Mouse (Mus musculus) heart, embryonic 16.5 days (tissue): ENCODE results near the gene Il33. TPM values are rescaled to one million over a fixed set of nuclear protein-coding genes. Genes with fewer than 3 reads are reported as not detected.
"Not testable (repeated sequence)": the region's sequence is repeated elsewhere in the genome, so short reads cannot be mapped to it uniquely, and the experiment has no call there.

ENCODE experiments used
- ATAC-seq: fragments of 200-750 bp; cut with Nextera tagmentation; replicated peaks from 2 replicates; pipeline ENCODE4 v1.8.0; 2017; ENCODE audit warnings: moderate number of reproducible peaks; ENCODE audit not compliant: insufficient read depth, low FRiP score; ENCODE audit errors: extremely low read depth
- H3K27ac ChIP-seq: fragments of 300-500 bp; sonication (generic); 2 replicates; pipeline ENCODE4 v1.5.1; 2014; ENCODE audit warnings: mild to moderate bottlenecking, low read length, control low read depth, moderate library complexity
- H3K27me3 ChIP-seq: fragments of 300-500 bp; sonication (generic); 2 replicates; pipeline ENCODE4 v1.6.1; 2014; ENCODE audit warnings: low read length, mixed read lengths; ENCODE audit not compliant: control insufficient read depth, insufficient read depth
- H3K36me3 ChIP-seq: fragments of 300-500 bp; sonication (generic); 2 replicates; pipeline ENCODE4 v1.6.1; 2014; ENCODE audit not compliant: control insufficient read depth, insufficient read depth
- H3K4me1 ChIP-seq: fragments of 300-500 bp; sonication (generic); 2 replicates; pipeline ENCODE4 v1.6.1; 2014; ENCODE audit warnings: low read length, mixed read lengths; ENCODE audit not compliant: control insufficient read depth, insufficient read depth
- H3K4me2 ChIP-seq: fragments of 300-500 bp; sonication (generic); 2 replicates; pipeline ENCODE4 v1.6.1; 2014; ENCODE audit warnings: low read depth, mild to moderate bottlenecking, control low read depth, low read length
- H3K4me3 ChIP-seq: fragments of 300-500 bp; sonication (generic); 2 replicates; pipeline ENCODE4 v1.5.1; 2014; ENCODE audit warnings: mild to moderate bottlenecking, control low read depth, low read length
- H3K9ac ChIP-seq: fragments of 300-500 bp; sonication (generic); 2 replicates; pipeline ENCODE4 v1.6.1; 2014; ENCODE audit warnings: low read length, control low read depth
- H3K9me3 ChIP-seq: fragments of 300-500 bp; sonication (generic); replicated peaks from 2 replicates; pipeline ENCODE4 v1.6.1; 2016; ENCODE audit warnings: low read length; ENCODE audit not compliant: control insufficient read depth
- WGBS: fragments of 180-500 bp; shearing (Covaris S2); extraction: QIAGEN DNeasy Blood & Tissue Kit; methylation state at CpG from one replicate; pipeline ENCODE4 v1.1.7; 2014; 5-methylcytosine and 5-hydroxymethylcytosine counted together
- polyA plus RNA-seq: library from polyadenylated mRNA; unstranded; fragments of >200 nt; fragmentation: Nextera tagmentation; extraction: Ambion mirVana; gene quantifications from 2 replicates; pipeline ENCODE4 v1.2.1, GENCODE M21; 2015

Gene Il33
- polyA plus RNA-seq, 1 experiment from 2014 or later, result 9.7 TPM

- ATAC-seq, result no peak
- no peaks in the 10 kb centered on the region for H3K9me3 ChIP-seq
- H3K27me3 ChIP-seq, result no peaks in the 10 kb centered on the region
- H3K4me2 ChIP-seq, result no peak overlapping the region
- WGBS, result 74% methylated on average over 5 of the region's 5 CpGs
- H3K9ac ChIP-seq, result no peak overlapping the region
- no peak overlapping the region for H3K4me3 ChIP-seq
- H3K4me1 ChIP-seq, result peaks cover 5% of the 10 kb centered on the region
- no peak overlapping the region for H3K27ac ChIP-seq
- no peaks in the 10 kb centered on the region for H3K36me3 ChIP-seq
Measured at GRCm38 (mm10) chr19:29917421-29917820, 7.5 kb upstream of the Il33 start.

- ATAC-seq, result peak; percentile 6; the same call in 1 of the 2 replicates
- Histone ChIP-seq H3K9me3 (no peaks in the 10 kb centered on the region), H3K27ac (peak overlapping the region; percentile 14; the same call in 1 of the 2 replicates), H3K27me3 (no peaks in the 10 kb centered on the region), H3K4me2 (peak overlapping the region; percentile 5), H3K4me1 (peaks cover 17% of the 10 kb centered on the region), H3K9ac (no peak overlapping the region), H3K4me3 (no peak overlapping the region), H3K36me3 (no peaks in the 10 kb centered on the region)
- WGBS, result 30% methylated on average over 12 of the region's 12 CpGs
Measured at GRCm38 (mm10) chr19:29926101-29926755, 1.3 kb downstream of the Il33 start.

GRCm38 (mm10) chr19:29930296-29930695 lies 5.4 kb downstream of the Il33 start:
- H3K27ac ChIP-seq, result no peak overlapping the region
- no peaks in the 10 kb centered on the region for H3K36me3 ChIP-seq
- no peak; the same call in 1 of the 2 replicates for ATAC-seq
- H3K4me1 ChIP-seq, result peaks cover 9% of the 10 kb centered on the region; the same call in 1 of the 2 replicates
- no peak overlapping the region for H3K4me3 ChIP-seq
- no peaks in the 10 kb centered on the region for H3K27me3 ChIP-seq
- WGBS, result 49% methylated on average over 5 of the region's 5 CpGs
- no peak overlapping the region for H3K4me2 ChIP-seq
- no peaks in the 10 kb centered on the region for H3K9me3 ChIP-seq
- no peak overlapping the region for H3K9ac ChIP-seq

GRCm38 (mm10) chr19:29937445-29937844 lies 12.5 kb downstream of the Il33 start:
- Histone ChIP-seq H3K4me2 (peak overlapping the region; percentile 47), H3K4me1 (peaks cover 6% of the 10 kb centered on the region), H3K36me3 (no peaks in the 10 kb centered on the region), H3K27ac (no peak overlapping the region), H3K9me3 (no peaks in the 10 kb centered on the region), H3K4me3 (peak overlapping the region; percentile 6), H3K27me3 (no peaks in the 10 kb centered on the region), H3K9ac (peak overlapping the region; percentile 31)
- ATAC-seq, result no peak
- 36% methylated on average over 8 of the region's 8 CpGs for WGBS

- Histone ChIP-seq H3K27ac (peak overlapping the region; percentile 11; the same call in 1 of the 2 replicates), H3K4me3 (peak overlapping the region; percentile 17; the same call in 1 of the 2 replicates), H3K27me3 (no peaks in the 10 kb centered on the region), H3K36me3 (no peaks in the 10 kb centered on the region), H3K9ac (no peak overlapping the region), H3K9me3 (no peaks in the 10 kb centered on the region), H3K4me2 (peak overlapping the region; percentile 24; the same call in 1 of the 2 replicates), H3K4me1 (peaks cover 6% of the 10 kb centered on the region)
- 25% methylated on average over 6 of the region's 6 CpGs for WGBS
- ATAC-seq, result no peak; the same call in 1 of the 2 replicates
Measured at GRCm38 (mm10) chr19:29940239-29940638, 15.3 kb downstream of the Il33 start.

GRCm38 (mm10) chr19:29941208-29941607 lies 16.3 kb downstream of the Il33 start:
- Histone ChIP-seq H3K9me3 (no peaks in the 10 kb centered on the region), H3K27me3 (no peaks in the 10 kb centered on the region), H3K4me2 (no peak overlapping the region), H3K9ac (no peak overlapping the region), H3K27ac (no peak overlapping the region), H3K4me3 (no peak overlapping the region), H3K36me3 (no peaks in the 10 kb centered on the region), H3K4me1 (peaks cover 10% of the 10 kb centered on the region)
- WGBS, result 72% methylated on average over 7 of the region's 7 CpGs
- no peak for ATAC-seq

- H3K4me2 ChIP-seq, result no peak overlapping the region
- H3K4me3 ChIP-seq, result no peak overlapping the region
- no peak overlapping the region for H3K9ac ChIP-seq
- H3K36me3 ChIP-seq, result no peaks in the 10 kb centered on the region
- no peak overlapping the region for H3K27ac ChIP-seq
- ATAC-seq, result no peak
- H3K27me3 ChIP-seq, result no peaks in the 10 kb centered on the region
- H3K4me1 ChIP-seq, result peaks cover 8% of the 10 kb centered on the region
- no peaks in the 10 kb centered on the region for H3K9me3 ChIP-seq
- 62% methylated on average over 6 of the region's 6 CpGs for WGBS
Measured at GRCm38 (mm10) chr19:29942358-29942757, 17.4 kb downstream of the Il33 start.

GRCm38 (mm10) chr19:29944426-29944825 lies 19.5 kb downstream of the Il33 start:
- H3K9me3 ChIP-seq, result no peaks in the 10 kb centered on the region
- no peaks in the 10 kb centered on the region for H3K36me3 ChIP-seq
- no peak overlapping the region for H3K4me3 ChIP-seq
- peaks cover 8% of the 10 kb centered on the region for H3K4me1 ChIP-seq
- no peak overlapping the region for H3K9ac ChIP-seq
- WGBS, result 65% methylated on average over 5 of the region's 5 CpGs
- H3K27ac ChIP-seq, result no peak overlapping the region
- H3K27me3 ChIP-seq, result no peaks in the 10 kb centered on the region
- no peak for ATAC-seq
- no peak overlapping the region for H3K4me2 ChIP-seq

GRCm38 (mm10) chr19:29944935-29945334 lies 20.0 kb downstream of the Il33 start:
- H3K27me3 ChIP-seq, H3K4me1 ChIP-seq, H3K36me3 ChIP-seq, H3K9ac ChIP-seq, H3K27ac ChIP-seq, H3K4me3 ChIP-seq, H3K9me3 ChIP-seq, H3K4me2 ChIP-seq, ATAC-seq: not testable (repeated sequence)
- WGBS, result 86% methylated on average over 4 of the region's 4 CpGs
